Mouse (Mus musculus): ENCODE results near the gene Mroh2a.

Mroh2a gene

GRCm38 (mm10) chr1:88258881-88259642 lies 32.3 kb downstream of the Mroh2a start:
- in situ Hi-C loops (cut with MboI, MseI), result no loop called here

GRCm38 (mm10) chr1:88259643-88260024 lies 32.8 kb downstream of the Mroh2a start:
- in situ Hi-C loops (cut with MboI, MseI), result no loop called here

GRCm38 (mm10) chr1:88260114-88260513 lies 33.3 kb downstream of the Mroh2a start:
- in situ Hi-C loops (cut with MboI, MseI), result no loop called here

- in situ Hi-C loops (cut with MboI, MseI), result no loop called here
Measured at GRCm38 (mm10) chr1:88260604-88261377, 34.0 kb downstream of the Mroh2a start.

- in situ Hi-C loops (cut with MboI, MseI), result no loop called here
Measured at GRCm38 (mm10) chr1:88261706-88262105, 34.9 kb downstream of the Mroh2a start.

GRCm38 (mm10) chr1:88262255-88262654 lies 35.5 kb downstream of the Mroh2a start:
- in situ Hi-C loops (cut with MboI, MseI), result no loop called here

- in situ Hi-C loops (cut with MboI, MseI), result no loop called here
Measured at GRCm38 (mm10) chr1:88262961-88263360, 36.2 kb downstream of the Mroh2a start.

GRCm38 (mm10) chr1:88263778-88264177 lies 37.0 kb downstream of the Mroh2a start:
- in situ Hi-C loops (cut with MboI, MseI), result no loop called here

- in situ Hi-C loops (cut with MboI, MseI), result no loop called here
Measured at GRCm38 (mm10) chr1:88264237-88264868, 37.6 kb downstream of the Mroh2a start.

GRCm38 (mm10) chr1:88264869-88265240 lies 38.1 kb downstream of the Mroh2a start:
- in situ Hi-C loops (cut with MboI, MseI), result no loop called here

GRCm38 (mm10) chr1:88266123-88266522 lies 39.3 kb downstream of the Mroh2a start:
- in situ Hi-C loops (cut with MboI, MseI), result no loop called here

GRCm38 (mm10) chr1:88267489-88267888 lies 40.7 kb downstream of the Mroh2a start:
- in situ Hi-C loops (cut with MboI, MseI), result no loop called here

GRCm38 (mm10) chr1:88268070-88268469 lies 41.3 kb downstream of the Mroh2a start:
- in situ Hi-C loops (cut with MboI, MseI), result no loop called here

- in situ Hi-C loops (cut with MboI, MseI), result no loop called here
Measured at GRCm38 (mm10) chr1:88269539-88270309, 42.9 kb downstream of the Mroh2a start.

GRCm38 (mm10) chr1:88272851-88273250 lies 46.1 kb downstream of the Mroh2a start:
- in situ Hi-C loops (cut with MboI, MseI), result no loop called here

- in situ Hi-C loops (cut with MboI, MseI), result no loop called here
Measured at GRCm38 (mm10) chr1:88273326-88273725, 46.5 kb downstream of the Mroh2a start.

GRCm38 (mm10) chr1:88273832-88274231 lies 47.0 kb downstream of the Mroh2a start:
- in situ Hi-C loops (cut with MboI, MseI), result no loop called here

- in situ Hi-C loops (cut with MboI, MseI), result no loop called here
Measured at GRCm38 (mm10) chr1:88274371-88275077, 47.7 kb downstream of the Mroh2a start.

- in situ Hi-C loops (cut with MboI, MseI), result no loop called here
Measured at GRCm38 (mm10) chr1:88275078-88275680, 48.4 kb downstream of the Mroh2a start.

- in situ Hi-C loops (cut with MboI, MseI), result no loop called here
Measured at GRCm38 (mm10) chr1:88275698-88276523, 49.1 kb downstream of the Mroh2a start.

Data from T-helper 1 cell (primary cell).